Mouse (Mus musculus) kidney, adult 10 weeks (tissue): ENCODE data around the gene Slc10a3. TPM values are rescaled to one million over a fixed set of nuclear protein-coding genes. Genes with fewer than 3 reads are reported as not detected.

ENCODE experiments used
- polyA plus RNA-seq: library from polyadenylated mRNA; stranded (reverse); fragments of 350-450 nt; fragmentation: Illumina TruSeq; extraction: RNeasy Lipid Tissue Mini Kit (QIAGEN cat#74804); gene quantifications from one replicate; pipeline ENCODE4 v1.2.3, GENCODE M21; 2014; ENCODE audit warnings: low read depth, low replicate concordance

Slc10a3 gene
- polyA plus RNA-seq: 6.3 TPM

GRCm38 (mm10) chrX:74372888-74373549 lies at the start of gene Slc10a3, which contains the start of gene Ubl4a:
TSS of gene Slc10a3 (minus strand) at chrX:74373349.
TSS of gene Ubl4a (minus strand) at chrX:74373218.

GRCm38 (mm10) chrX:74392535-74393443 lies 19.6 kb upstream of the Slc10a3 start, which contains the start of the genes Fam3a and Ikbkg:
TSS of gene Fam3a (minus strand) at chrX:74393272.
TSS of gene Ikbkg (plus strand) at chrX:74393290.

GRCm38 (mm10) chrX:74353467-74353770 lies 19.7 kb downstream of the Slc10a3 start, which contains the start of gene Lage3:
TSS of gene Lage3 (minus strand) at chrX:74353618.

GRCm38 (mm10) chrX:74328725-74329161 lies 44.4 kb downstream of the Slc10a3 start, which contains the start of gene Plxna3:
TSS of gene Plxna3 (plus strand) at chrX:74329066.

Other genes with a start within 250 kb of the Slc10a3 start
- gene Opn1mw, start 245.9 kb downstream of the Slc10a3 start, polyA plus RNA-seq: not detected
- gene Mecp2, start 238.0 kb downstream of the Slc10a3 start, polyA plus RNA-seq: 18.0 TPM
- gene Tex28, start 205.5 kb downstream of the Slc10a3 start, polyA plus RNA-seq: not detected
- gene Tktl1, start 196.1 kb downstream of the Slc10a3 start, polyA plus RNA-seq: not detected
- 14.1 TPM for gene Flna, start 123.5 kb downstream of the Slc10a3 start, polyA plus RNA-seq
- gene Emd, start 118.7 kb downstream of the Slc10a3 start, polyA plus RNA-seq: 34.6 TPM
- 1,026 TPM for gene Rpl10, start 102.5 kb downstream of the Slc10a3 start, polyA plus RNA-seq
- gene Taz, start 91.4 kb downstream of the Slc10a3 start, polyA plus RNA-seq: 37.2 TPM
- gene Dnase1l1, start 91.0 kb downstream of the Slc10a3 start, polyA plus RNA-seq: 17.5 TPM
- gene Atp6ap1, start 76.3 kb downstream of the Slc10a3 start, polyA plus RNA-seq: 252 TPM
- 120 TPM for gene Gdi1, start 68.4 kb downstream of the Slc10a3 start, polyA plus RNA-seq
- gene Fam50a, start 60.3 kb downstream of the Slc10a3 start, polyA plus RNA-seq: 23.5 TPM
- gene Plxna3, start 44.3 kb downstream of the Slc10a3 start, polyA plus RNA-seq: 0.12 TPM
- 13.5 TPM for gene Lage3, start 19.7 kb downstream of the Slc10a3 start, polyA plus RNA-seq
- 43.2 TPM for gene Ubl4a, start 131 bp downstream of the Slc10a3 start, polyA plus RNA-seq
- 8.2 TPM for gene Fam3a, start 19.9 kb upstream of the Slc10a3 start, polyA plus RNA-seq
- gene Ikbkg, start 19.9 kb upstream of the Slc10a3 start, polyA plus RNA-seq: 30.2 TPM
- gene G6pdx, start 55.8 kb upstream of the Slc10a3 start, polyA plus RNA-seq: 9.0 TPM
- not detected for gene Gm6880, start 108.0 kb upstream of the Slc10a3 start, polyA plus RNA-seq
- gene Olfr1326-ps1, start 201.5 kb upstream of the Slc10a3 start, polyA plus RNA-seq: not detected
- gene Olfr1325, start 219.3 kb upstream of the Slc10a3 start, polyA plus RNA-seq: not detected